Mouse (Mus musculus): ENCODE results near the gene Lgals7.

DNA sequence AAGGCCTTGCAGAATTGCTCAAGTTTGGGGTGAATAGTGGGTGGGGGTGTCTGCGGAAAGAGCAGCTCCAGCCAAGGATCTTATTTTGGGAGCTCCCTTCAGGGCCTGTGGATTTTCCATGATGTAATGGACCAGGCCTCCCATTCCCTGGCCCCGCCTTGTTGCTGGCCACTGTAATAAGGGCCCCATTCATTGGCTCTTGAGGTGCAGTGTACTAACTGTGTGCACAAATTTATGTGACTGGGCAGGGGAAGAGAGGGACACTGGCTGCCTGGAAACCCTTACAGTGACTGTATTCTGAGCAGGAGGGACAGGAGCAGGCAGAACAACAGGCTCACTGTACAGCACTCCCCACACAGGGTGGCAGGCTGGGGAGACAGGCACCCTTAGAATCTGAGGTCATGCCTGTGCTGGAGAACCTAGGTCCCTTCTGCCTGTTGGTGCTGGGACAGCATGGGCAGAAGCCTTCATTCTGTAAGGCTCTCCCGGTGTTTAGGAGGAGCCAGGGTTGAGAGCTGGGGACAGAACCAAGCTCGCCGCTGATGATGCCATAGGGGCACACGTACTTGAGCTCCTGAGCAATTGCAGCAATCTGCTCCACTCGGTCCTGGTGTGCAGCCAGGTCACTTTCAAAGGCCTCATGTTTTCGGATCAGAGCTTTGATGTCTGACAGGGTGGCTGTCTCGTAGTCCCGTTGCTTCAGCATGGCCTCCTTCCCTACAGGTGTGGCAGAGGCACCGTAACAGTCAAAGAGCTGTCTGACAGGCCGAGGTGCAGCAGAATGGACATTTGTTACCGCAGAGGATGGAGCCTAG, 37.9 kb downstream of the Lgals7 start:
- TF ChIP-seq CTCF (IDR thresholded peaks at IDR 0.05; ENCODE audit: low read depth) (no peak), EP300 (IDR thresholded peaks at IDR 0.05; ENCODE audit: low read depth) (no peak)
